Mouse (Mus musculus): ENCODE data around the gene Nxnl1. TPM values are rescaled to one million over a fixed set of nuclear protein-coding genes. Genes with fewer than 3 reads are reported as not detected.

Gene Nxnl1
- total RNA-seq, 1 experiment from 2014 or later, result not detected

- ATAC-seq (ENCODE audit: extremely low read depth, insufficient number of reproducible peaks, low FRiP score, poor library complexity, severe bottlenecking), result no peak
Observed at GRCm38 (mm10) chr8:71591017-71591416, 24.6 kb upstream of the Nxnl1 start.

GRCm38 (mm10) chr8:71588762-71589161, 22.4 kb upstream of the Nxnl1 start:
- no peak for ATAC-seq (ENCODE audit: extremely low read depth, insufficient number of reproducible peaks, low FRiP score, poor library complexity, severe bottlenecking)

- peak; percentile 18; the same call in 1 of the 2 replicates for ATAC-seq (ENCODE audit: extremely low read depth, insufficient number of reproducible peaks, low FRiP score, poor library complexity, severe bottlenecking)
Observed at GRCm38 (mm10) chr8:71586891-71587290, 20.5 kb upstream of the Nxnl1 start.

GRCm38 (mm10) chr8:71580201-71580600, 13.8 kb upstream of the Nxnl1 start:
- no peak for ATAC-seq (ENCODE audit: extremely low read depth, insufficient number of reproducible peaks, low FRiP score, poor library complexity, severe bottlenecking)

- ATAC-seq (ENCODE audit: extremely low read depth, insufficient number of reproducible peaks, low FRiP score, poor library complexity, severe bottlenecking), result no peak
Observed at GRCm38 (mm10) chr8:71579476-71579875, 13.1 kb upstream of the Nxnl1 start.

- no peak for ATAC-seq (ENCODE audit: extremely low read depth, insufficient number of reproducible peaks, low FRiP score, poor library complexity, severe bottlenecking)
Observed at GRCm38 (mm10) chr8:71579009-71579408, 12.6 kb upstream of the Nxnl1 start.

- no peak for ATAC-seq (ENCODE audit: extremely low read depth, insufficient number of reproducible peaks, low FRiP score, poor library complexity, severe bottlenecking)
Observed at GRCm38 (mm10) chr8:71577856-71578387, 11.5 kb upstream of the Nxnl1 start.

GRCm38 (mm10) chr8:71575020-71575419, 8.6 kb upstream of the Nxnl1 start:
- ATAC-seq (ENCODE audit: extremely low read depth, insufficient number of reproducible peaks, low FRiP score, poor library complexity, severe bottlenecking), result no peak

- ATAC-seq (ENCODE audit: extremely low read depth, insufficient number of reproducible peaks, low FRiP score, poor library complexity, severe bottlenecking), result no peak
Observed at GRCm38 (mm10) chr8:71574426-71574825, 8.0 kb upstream of the Nxnl1 start.

GRCm38 (mm10) chr8:71572847-71573633, 6.6 kb upstream of the Nxnl1 start:
- ATAC-seq (ENCODE audit: extremely low read depth, insufficient number of reproducible peaks, low FRiP score, poor library complexity, severe bottlenecking), result no peak

GRCm38 (mm10) chr8:71572077-71572476, 5.7 kb upstream of the Nxnl1 start:
- no peak for ATAC-seq (ENCODE audit: extremely low read depth, insufficient number of reproducible peaks, low FRiP score, poor library complexity, severe bottlenecking)

GRCm38 (mm10) chr8:71570291-71570954, 4.0 kb upstream of the Nxnl1 start:
- peak; percentile 61 for ATAC-seq (ENCODE audit: extremely low read depth, insufficient number of reproducible peaks, low FRiP score, poor library complexity, severe bottlenecking)

GRCm38 (mm10) chr8:71569366-71570290, 3.2 kb upstream of the Nxnl1 start:
- peak; percentile 48 for ATAC-seq (ENCODE audit: extremely low read depth, insufficient number of reproducible peaks, low FRiP score, poor library complexity, severe bottlenecking)

- no peak for ATAC-seq (ENCODE audit: extremely low read depth, insufficient number of reproducible peaks, low FRiP score, poor library complexity, severe bottlenecking)
Observed at GRCm38 (mm10) chr8:71568941-71569340, 2.5 kb upstream of the Nxnl1 start.

- ATAC-seq (ENCODE audit: extremely low read depth, insufficient number of reproducible peaks, low FRiP score, poor library complexity, severe bottlenecking), result no peak
Observed at GRCm38 (mm10) chr8:71568387-71568937, 2.1 kb upstream of the Nxnl1 start, which contains the start of gene Slc27a1. Gene Slc27a1 (plus strand): TSS chr8:71568882.

GRCm38 (mm10) chr8:71567587-71567986, 1.2 kb upstream of the Nxnl1 start:
- ATAC-seq (ENCODE audit: extremely low read depth, insufficient number of reproducible peaks, low FRiP score, poor library complexity, severe bottlenecking), result no peak

- no peak for ATAC-seq (ENCODE audit: extremely low read depth, insufficient number of reproducible peaks, low FRiP score, poor library complexity, severe bottlenecking)
Observed at GRCm38 (mm10) chr8:71563992-71564391, 2.4 kb downstream of the Nxnl1 start.

GRCm38 (mm10) chr8:71562751-71563150, 3.6 kb downstream of the Nxnl1 start:
- peak; percentile 62 for ATAC-seq (ENCODE audit: extremely low read depth, insufficient number of reproducible peaks, low FRiP score, poor library complexity, severe bottlenecking)

- ATAC-seq (ENCODE audit: extremely low read depth, insufficient number of reproducible peaks, low FRiP score, poor library complexity, severe bottlenecking), result peak; percentile 56
Observed at GRCm38 (mm10) chr8:71561401-71561800, 5.0 kb downstream of the Nxnl1 start.

Data from neutrophil, adult 5-6 weeks (primary cell).